8 mouse cellular contexts compared by ENCODE assay signal in genomic region chrX:162734997-162735929, GRCm38 (mm10). TPM values are rescaled to one million over a fixed set of nuclear protein-coding genes. Genes with fewer than 3 reads are reported as not detected.
A peak's percentile ranks its signal among the peaks of the same experiment; 100 is the strongest.
DNase-seq lines count a peak whose midpoint lies in the region; ATAC-seq and TF ChIP-seq lines count a peak whose summit lies in the region.

No protein-coding gene starts in this region.

- intact Hi-C loops in left cerebral cortex, adult 2 months (cut with DNase I), result loop anchor here (1.0 to 2.0 kb wide), 2 partner anchors 25 to 208 kb away; partner anchors contain the start of gene Rbbp7

- DNase-seq in gastrocnemius, adult 8-10 months (ENCODE audit: low spot score in 2 of 2), result peak; percentile 28 to 43
- peak; percentile 80 for DNase-seq in induced T-regulatory cell, adult 2 months (ENCODE audit: low read depth)
- peak; percentile 43 to 61 for DNase-seq in left cerebral cortex, adult 2 months (ENCODE audit: extremely low spot score in 1 of 2, low spot score in 2 of 2)
- DNase-seq in lung, postnatal 4 days, result peak; percentile 70 to 71
- DNase-seq in retina, postnatal 1 day, result peak; percentile 75
- peak; percentile 78 for DNase-seq in thymus, postnatal 4 days

- peak overlapping the region; percentile 93 for H3K27ac ChIP-seq in left cerebral cortex, adult 2 months

- ATAC-seq in activated CD4-positive, CD25-positive, alpha-beta regulatory T cell, adult 4 months, result peak; percentile 91
- peak; percentile 89 for ATAC-seq in common myeloid progenitor, adult 5-6 weeks (replicated peaks; ENCODE audit: low read depth, poor library complexity, severe bottlenecking)

- peak overlapping the region; percentile 52 for H3K4me3 ChIP-seq in left cerebral cortex, adult 2 months

- peak; percentile 65 for TF ChIP-seq CTCF in left cerebral cortex, adult 2 months (IDR thresholded peaks at IDR 0.05)

RNA-seq across cellular contexts. Expression of gene Rbbp7, which starts 24.9 kb away (rescaled TPM):
- 100 to 1,000 TPM; 173 to 192 TPM for polyA plus RNA-seq in activated CD4-positive, CD25-positive, alpha-beta regulatory T cell, adult 4 months (2017; shearing (Covaris generic))
- 294 and 302 TPM in 2 replicates for total RNA-seq in common myeloid progenitor, adult 5-6 weeks (2017)
- total RNA-seq in gastrocnemius, adult 8-10 months (2022), result 10 to 100 TPM; 83.0 to 90.3 (median 86.6) TPM
- total RNA-seq in left cerebral cortex, adult 2 months (2021), result 100 to 1,000 TPM; 137 to 155 TPM

Comparison
In these comparisons a context has a peak if more than half of its experiments do, and no peak if none do; other contexts are left out.
1. Peak in every context shown above with its lines: DNase-seq, ATAC-seq, H3K4me3 ChIP-seq and H3K27ac ChIP-seq.